Mouse (Mus musculus): ENCODE data around the gene B830017H08Rik. TPM values are rescaled to one million over a fixed set of nuclear protein-coding genes. Genes with fewer than 3 reads are reported as not detected.
A peak's percentile ranks its signal among the peaks of the same experiment; 100 is the strongest.

Gene B830017H08Rik
- polyA plus RNA-seq, 1 experiment from 2014 or later, result 2.2 TPM

DNA sequence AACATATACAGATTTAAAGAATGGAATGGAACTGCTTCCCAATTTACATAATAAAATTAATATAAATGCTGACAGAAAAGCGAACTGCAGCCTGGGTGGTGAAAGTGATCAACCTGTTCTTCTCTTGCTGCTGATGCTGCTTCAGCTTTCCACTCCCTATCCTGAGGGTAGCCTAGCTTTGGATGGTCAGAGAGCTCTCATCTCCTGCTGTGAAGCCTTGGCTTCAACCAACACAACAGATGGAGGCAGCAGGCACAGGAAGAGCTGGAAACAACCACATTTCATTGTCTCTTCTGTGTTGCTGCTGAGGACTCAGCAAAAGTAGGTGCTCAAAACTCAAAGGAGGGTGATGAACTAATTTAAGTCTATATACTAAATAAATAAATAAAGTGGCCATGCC, 18.9 kb downstream of the B830017H08Rik start:
- TF ChIP-seq CTCF (IDR thresholded peaks at IDR 0.05; ENCODE audit: low read depth), result no peak
- H3K4me2 ChIP-seq (ENCODE audit: low read length), result no peak overlapping the region
- H3K36me3 ChIP-seq (ENCODE audit: insufficient read depth, low read length), result peaks cover 75% of the 10 kb centered on the region
- no peak overlapping the region for H3K27ac ChIP-seq
- H3K9me3 ChIP-seq (replicated peaks; ENCODE audit: low read length), result no peaks in the 10 kb centered on the region
- no peaks in the 10 kb centered on the region for H3K4me1 ChIP-seq (replicated peaks; ENCODE audit: insufficient read depth, low read length)
- H3K27me3 ChIP-seq (ENCODE audit: insufficient read depth, low read length), result no peaks in the 10 kb centered on the region
- H3K9ac ChIP-seq (ENCODE audit: low read depth, low read length), result no peak overlapping the region
- WGBS, result 98% methylated on average over 1 of the region's 1 CpGs
- no peak for DNase-seq (ENCODE audit: low spot score)
- no peak for ATAC-seq (replicated peaks; ENCODE audit: low FRiP score, low read depth)
- H3K4me3 ChIP-seq (replicated peaks; ENCODE audit: low read depth, low read length), result no peak overlapping the region

DNA sequence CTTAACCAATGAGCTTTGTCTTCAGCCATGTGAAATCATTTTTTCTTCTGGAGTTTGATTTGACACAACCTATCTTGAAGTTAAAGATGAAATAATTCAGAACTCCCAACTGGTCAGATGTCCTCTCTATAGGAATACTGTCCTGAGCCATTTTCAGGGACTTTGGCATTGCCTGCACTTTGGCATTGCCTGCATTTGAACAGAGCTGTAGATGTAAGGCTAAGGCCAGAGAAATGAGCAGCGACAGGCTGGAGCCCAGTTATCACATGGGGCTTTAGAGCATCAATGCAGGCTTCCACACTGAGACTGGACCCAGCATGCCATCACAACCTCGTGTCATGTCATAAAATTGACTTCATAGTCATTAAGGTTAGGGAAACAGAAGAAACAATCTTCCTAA, 20.3 kb downstream of the B830017H08Rik start:
- ATAC-seq (replicated peaks; ENCODE audit: low FRiP score, low read depth), result no peak
- H3K36me3 ChIP-seq (ENCODE audit: insufficient read depth, low read length), result peaks cover 78% of the 10 kb centered on the region
- H3K9me3 ChIP-seq (replicated peaks; ENCODE audit: low read length), result no peaks in the 10 kb centered on the region
- no peak overlapping the region for H3K4me3 ChIP-seq (replicated peaks; ENCODE audit: low read depth, low read length)
- no peak overlapping the region for H3K9ac ChIP-seq (ENCODE audit: low read depth, low read length)
- no peak overlapping the region for H3K4me2 ChIP-seq (ENCODE audit: low read length)
- H3K27me3 ChIP-seq (ENCODE audit: insufficient read depth, low read length), result no peaks in the 10 kb centered on the region
- H3K4me1 ChIP-seq (replicated peaks; ENCODE audit: insufficient read depth, low read length), result no peaks in the 10 kb centered on the region
- no peak for TF ChIP-seq CTCF (IDR thresholded peaks at IDR 0.05; ENCODE audit: low read depth)
- DNase-seq (ENCODE audit: low spot score), result no peak
- H3K27ac ChIP-seq, result no peak overlapping the region
- 88% methylated on average over 2 of the region's 2 CpGs for WGBS

DNA sequence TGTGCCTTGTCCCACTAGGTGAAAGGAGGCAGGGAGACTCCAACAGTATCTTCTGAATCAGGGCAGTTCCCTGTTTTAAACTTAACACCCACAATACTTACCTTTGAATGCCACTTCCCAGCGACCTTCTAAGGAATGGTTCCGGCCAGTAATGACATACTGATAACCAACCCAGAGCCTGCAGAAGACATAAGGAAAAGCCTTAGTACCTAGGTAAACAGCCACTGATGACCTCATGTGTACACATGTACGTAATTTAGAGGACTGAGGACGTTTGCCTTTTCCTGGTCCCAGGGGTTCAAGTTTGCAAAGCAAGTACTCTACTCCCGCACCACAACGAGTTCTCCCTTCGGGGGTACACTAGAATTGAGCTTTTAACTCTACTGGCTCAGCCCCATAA, 24.2 kb downstream of the B830017H08Rik start:
- no peak for TF ChIP-seq CTCF (IDR thresholded peaks at IDR 0.05; ENCODE audit: low read depth)
- Histone ChIP-seq H3K4me2 (ENCODE audit: low read length) (no peak overlapping the region), H3K27ac (no peak overlapping the region), H3K9ac (ENCODE audit: low read depth, low read length) (no peak overlapping the region), H3K27me3 (ENCODE audit: insufficient read depth, low read length) (no peaks in the 10 kb centered on the region), H3K4me1 (replicated peaks; ENCODE audit: insufficient read depth, low read length) (no peaks in the 10 kb centered on the region), H3K4me3 (replicated peaks; ENCODE audit: low read depth, low read length) (no peak overlapping the region), H3K9me3 (replicated peaks; ENCODE audit: low read length) (no peaks in the 10 kb centered on the region), H3K36me3 (ENCODE audit: insufficient read depth, low read length) (peaks cover 59% of the 10 kb centered on the region)
- WGBS, result 84% methylated on average over 7 of the region's 7 CpGs
- ATAC-seq (replicated peaks; ENCODE audit: low FRiP score, low read depth), result no peak
- DNase-seq (ENCODE audit: low spot score), result no peak

DNA sequence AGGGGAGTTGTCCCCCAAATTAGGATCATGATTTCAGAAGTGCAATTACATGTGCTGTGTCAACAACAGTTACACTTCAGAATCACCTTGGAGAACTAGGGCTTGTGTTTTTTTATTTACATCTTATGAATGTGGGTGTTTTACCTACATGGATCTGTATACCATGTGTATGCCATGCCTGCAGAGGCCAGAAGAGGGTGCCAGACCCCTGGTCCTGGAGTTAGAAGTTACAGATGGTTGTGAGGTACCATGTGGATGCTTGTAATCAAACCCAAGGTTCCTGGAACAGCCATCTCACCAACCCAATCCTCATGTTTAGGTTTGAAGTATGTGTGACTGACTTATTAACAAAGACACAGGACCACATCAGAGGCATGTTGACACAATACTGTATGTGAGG, 25.7 kb downstream of the B830017H08Rik start:
- Histone ChIP-seq H3K27me3 (ENCODE audit: insufficient read depth, low read length) (no peaks in the 10 kb centered on the region), H3K9ac (ENCODE audit: low read depth, low read length) (no peak overlapping the region), H3K36me3 (ENCODE audit: insufficient read depth, low read length) (peaks cover 49% of the 10 kb centered on the region), H3K9me3 (replicated peaks; ENCODE audit: low read length) (no peaks in the 10 kb centered on the region), H3K27ac (no peak overlapping the region), H3K4me2 (ENCODE audit: low read length) (no peak overlapping the region), H3K4me3 (replicated peaks; ENCODE audit: low read depth, low read length) (no peak overlapping the region), H3K4me1 (replicated peaks; ENCODE audit: insufficient read depth, low read length) (no peaks in the 10 kb centered on the region)
- ATAC-seq (replicated peaks; ENCODE audit: low FRiP score, low read depth) (peak; percentile 54; the same call in 1 of the 2 replicates), DNase-seq (ENCODE audit: low spot score) (peak; percentile 36)
- peak; percentile 79 for TF ChIP-seq CTCF (IDR thresholded peaks at IDR 0.05; ENCODE audit: low read depth)

DNA sequence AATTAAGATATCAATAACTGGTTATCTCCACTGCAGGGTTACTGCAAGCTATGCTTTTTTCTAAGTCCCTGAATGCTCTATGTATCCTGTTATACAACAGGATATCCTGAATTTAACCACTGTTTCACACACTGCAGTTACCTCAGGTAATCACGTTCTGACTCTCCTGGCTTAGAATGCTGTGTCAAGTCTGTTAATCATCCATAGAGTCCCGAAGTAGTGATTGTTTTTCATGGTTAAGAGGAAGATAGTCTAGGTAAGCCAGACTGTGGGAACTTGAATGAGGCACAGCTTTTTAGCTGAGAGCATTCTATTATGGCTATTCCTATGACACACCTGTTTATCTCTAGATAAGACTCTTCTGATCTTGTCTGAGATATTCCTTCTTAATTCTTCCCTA, 32.4 kb downstream of the B830017H08Rik start:
- 63% methylated on average over 2 of the region's 2 CpGs for WGBS

DNA sequence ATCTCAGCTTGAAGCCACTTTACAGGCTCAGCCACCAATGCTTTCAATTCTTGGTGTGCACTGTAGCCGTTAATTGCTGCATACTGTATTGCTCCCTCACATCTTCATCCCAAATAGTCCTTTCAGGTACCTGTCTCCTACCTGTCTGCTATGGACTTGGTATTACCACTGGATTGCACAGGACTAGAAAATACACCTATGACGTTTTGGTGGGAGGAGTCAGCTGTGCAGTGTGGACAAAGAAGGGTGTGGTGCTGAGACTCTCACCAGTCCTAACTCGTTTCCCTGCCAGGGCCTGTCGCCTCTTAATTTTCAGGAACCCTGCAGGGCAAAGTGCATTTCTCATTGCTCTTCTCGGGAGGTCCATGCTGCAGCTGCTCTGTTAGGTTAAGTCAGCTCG, 32.8 kb downstream of the B830017H08Rik start:
- Histone ChIP-seq H3K9me3 (replicated peaks; ENCODE audit: low read length) (no peaks in the 10 kb centered on the region), H3K36me3 (ENCODE audit: insufficient read depth, low read length) (peaks cover 11% of the 10 kb centered on the region; the same call in 1 of the 2 replicates), H3K4me3 (replicated peaks; ENCODE audit: low read depth, low read length) (no peak overlapping the region), H3K9ac (ENCODE audit: low read depth, low read length) (no peak overlapping the region), H3K27ac (no peak overlapping the region), H3K4me2 (ENCODE audit: low read length) (no peak overlapping the region), H3K27me3 (ENCODE audit: insufficient read depth, low read length) (no peaks in the 10 kb centered on the region), H3K4me1 (replicated peaks; ENCODE audit: insufficient read depth, low read length) (no peaks in the 10 kb centered on the region)
- TF ChIP-seq CTCF (IDR thresholded peaks at IDR 0.05; ENCODE audit: low read depth), result no peak
- DNase-seq (ENCODE audit: low spot score) (no peak), ATAC-seq (replicated peaks; ENCODE audit: low FRiP score, low read depth) (peak; percentile 43; the same call in 1 of the 2 replicates)
- 66% methylated on average over 6 of the region's 6 CpGs for WGBS

More for the DNA sequence above, 32.4 kb downstream of the B830017H08Rik start:
- Histone ChIP-seq H3K36me3 (ENCODE audit: insufficient read depth, low read length) (peaks cover 8% of the 10 kb centered on the region; the same call in 1 of the 2 replicates), H3K27ac (no peak overlapping the region), H3K27me3 (ENCODE audit: insufficient read depth, low read length) (no peaks in the 10 kb centered on the region), H3K4me3 (replicated peaks; ENCODE audit: low read depth, low read length) (no peak overlapping the region), H3K9ac (ENCODE audit: low read depth, low read length) (no peak overlapping the region), H3K9me3 (replicated peaks; ENCODE audit: low read length) (no peaks in the 10 kb centered on the region), H3K4me1 (replicated peaks; ENCODE audit: insufficient read depth, low read length) (no peaks in the 10 kb centered on the region), H3K4me2 (ENCODE audit: low read length) (no peak overlapping the region)
- no peak for ATAC-seq (replicated peaks; ENCODE audit: low FRiP score, low read depth)
- peak; percentile 11 for DNase-seq (ENCODE audit: low spot score)
- no peak for TF ChIP-seq CTCF (IDR thresholded peaks at IDR 0.05; ENCODE audit: low read depth)

DNA sequence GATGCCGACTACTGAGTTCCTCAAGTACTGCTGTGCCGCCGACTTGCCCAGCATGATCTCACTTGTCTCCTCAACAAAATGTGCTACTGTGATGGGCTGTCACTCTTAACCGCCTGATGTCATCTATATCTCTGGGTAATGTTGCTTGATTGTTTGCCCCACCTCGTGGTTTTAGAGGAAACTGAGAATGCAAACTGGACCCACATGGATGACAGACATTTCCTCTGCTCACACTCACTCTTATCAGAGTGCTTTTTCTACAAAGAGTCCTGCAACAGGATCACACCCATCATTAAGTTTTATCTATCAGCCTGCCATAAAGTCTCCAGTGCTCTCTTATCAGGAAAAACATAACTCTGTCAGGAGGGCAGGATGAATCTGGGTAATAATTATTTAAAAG, 38.3 kb downstream of the B830017H08Rik start:
- H3K4me2 ChIP-seq (ENCODE audit: low read length), result no peak overlapping the region
- H3K4me1 ChIP-seq (replicated peaks; ENCODE audit: insufficient read depth, low read length), result no peaks in the 10 kb centered on the region
- TF ChIP-seq CTCF (IDR thresholded peaks at IDR 0.05; ENCODE audit: low read depth), result no peak
- DNase-seq (ENCODE audit: low spot score) (no peak), ATAC-seq (replicated peaks; ENCODE audit: low FRiP score, low read depth) (no peak)
- H3K4me3 ChIP-seq (replicated peaks; ENCODE audit: low read depth, low read length), result no peak overlapping the region
- H3K27ac ChIP-seq, result no peak overlapping the region
- no peaks in the 10 kb centered on the region for H3K27me3 ChIP-seq (ENCODE audit: insufficient read depth, low read length)
- no peaks in the 10 kb centered on the region for H3K9me3 ChIP-seq (replicated peaks; ENCODE audit: low read length)
- WGBS, result 76% methylated on average over 5 of the region's 5 CpGs
- H3K36me3 ChIP-seq (ENCODE audit: insufficient read depth, low read length), result peaks cover 24% of the 10 kb centered on the region; the same call in 1 of the 2 replicates
- H3K9ac ChIP-seq (ENCODE audit: low read depth, low read length), result no peak overlapping the region
